Comparison of ENCODE assay signal across 14 mouse cellular contexts in the genomic region with DNA sequence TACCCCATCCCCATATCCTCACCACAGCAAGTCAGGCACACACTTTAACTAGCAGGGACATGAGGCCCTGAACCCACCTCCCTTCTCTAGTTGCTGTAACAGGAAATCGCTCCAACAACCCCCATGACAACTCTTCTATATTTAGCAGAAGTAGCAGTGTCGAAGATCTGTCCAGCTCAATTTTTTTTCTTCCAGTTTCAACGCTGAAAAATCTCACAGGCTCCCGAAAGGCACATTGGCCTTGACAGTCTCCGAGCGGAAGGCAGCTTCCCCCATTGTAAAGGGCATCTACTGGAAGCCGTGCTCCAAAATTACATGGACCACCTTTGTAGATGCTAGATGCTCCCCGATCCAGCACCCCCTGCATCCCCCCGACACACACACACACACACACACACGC.
DNase-seq lines count a peak whose midpoint lies in the region; ATAC-seq and TF ChIP-seq lines count a peak whose summit lies in the region.
"Had no signal": no experiment of that assay in that cellular context is flagged by ENCODE, and none has a peak within 500 bp of the region (broad histone marks: within the 10 kb centered on the region; RNA-seq: fewer than 3 reads in every experiment).

No protein-coding gene starts in this region.

- H3K4me1 ChIP-seq in thymus, adult 2 months (replicated peaks; ENCODE audit: control insufficient read depth, insufficient read depth, low read length), result peaks cover 7% of the 10 kb centered on the region
- H3K4me1 ChIP-seq in heart, embryonic 13.5 days, result peaks cover 38% of the 10 kb centered on the region
- peaks cover 11% of the 10 kb centered on the region for H3K4me1 ChIP-seq in midbrain, embryonic 13.5 days (replicated peaks)
- H3K4me1 ChIP-seq in midbrain, embryonic 14.5 days (ENCODE audit: control insufficient read depth, insufficient read depth, low read length), result no peaks in the 10 kb centered on the region

- 42% methylated on average over 10 of the region's 10 CpGs for whole genome bisulfite sequencing in thymus, adult 2 months
- 28% methylated on average over 10 of the region's 10 CpGs for WGBS in heart, embryonic 13.5 days
- 86% methylated on average over 10 of the region's 10 CpGs for WGBS in midbrain, embryonic 13.5 days
- WGBS in midbrain, embryonic 14.5 days, result 84% methylated on average over 10 of the region's 10 CpGs

- ATAC-seq in heart, embryonic 13.5 days (ENCODE audit: extremely low read depth, insufficient number of reproducible peaks, low FRiP score, low TSS enrichment), result no peak
- no peak for ATAC-seq in midbrain, embryonic 13.5 days
- no peak for ATAC-seq in midbrain, embryonic 14.5 days (ENCODE audit: low FRiP score, low TSS enrichment)
- ATAC-seq: CD4-positive, CD25-positive, alpha-beta regulatory T cell, adult 4 months; forebrain, embryonic 15.5 days had no signal

- no peak overlapping the region for H3K4me3 ChIP-seq in thymus, adult 2 months (ENCODE audit: control insufficient read depth, insufficient read depth, low read length)
- no peak overlapping the region for H3K4me3 ChIP-seq in heart, embryonic 13.5 days
- no peak overlapping the region for H3K4me3 ChIP-seq in midbrain, embryonic 13.5 days (replicated peaks)
- H3K4me3 ChIP-seq in midbrain, embryonic 14.5 days (replicated peaks; ENCODE audit: low read depth, low read length), result no peak overlapping the region
- H3K4me3 ChIP-seq: forebrain, embryonic 15.5 days; hindbrain, embryonic 15.5 days had no signal

- TF ChIP-seq POLR2A in thymus, adult 2 months (IDR thresholded peaks at IDR 0.05; ENCODE audit: control insufficient read depth, extremely low read depth, insufficient read depth, low read length, poor library complexity), result no peak

- peak overlapping the region; percentile 61 for H3K9ac ChIP-seq in heart, embryonic 13.5 days
- no peak overlapping the region for H3K9ac ChIP-seq in midbrain, embryonic 13.5 days (replicated peaks)
- no peak overlapping the region for H3K9ac ChIP-seq in midbrain, embryonic 14.5 days (replicated peaks; ENCODE audit: low read length)
- H3K9ac ChIP-seq: forebrain, embryonic 15.5 days; hindbrain, embryonic 15.5 days; liver, embryonic 14.5 days had no signal

- intact Hi-C loops in heart, postnatal 25 days (cut with DNase I), result no loop called here

- H3K4me2 ChIP-seq in heart, embryonic 13.5 days, result peak overlapping the region; percentile 41
- no peak overlapping the region for H3K4me2 ChIP-seq in midbrain, embryonic 13.5 days (replicated peaks)
- H3K4me2 ChIP-seq in midbrain, embryonic 14.5 days (ENCODE audit: low read length), result no peak overlapping the region
- H3K4me2 ChIP-seq: forebrain, embryonic 15.5 days; hindbrain, embryonic 15.5 days had no signal

- H3K9me3 ChIP-seq in heart, embryonic 13.5 days, result no peaks in the 10 kb centered on the region
- H3K9me3 ChIP-seq in midbrain, embryonic 13.5 days, result no peaks in the 10 kb centered on the region
- H3K9me3 ChIP-seq in midbrain, embryonic 14.5 days (ENCODE audit: control insufficient read depth, low read length), result no peaks in the 10 kb centered on the region
- H3K9me3 ChIP-seq: forebrain, embryonic 15.5 days; hindbrain, embryonic 15.5 days had no signal

- no peaks in the 10 kb centered on the region for H3K27me3 ChIP-seq in thymus, adult 2 months (ENCODE audit: control insufficient read depth, insufficient read depth, low read length)
- no peaks in the 10 kb centered on the region for H3K27me3 ChIP-seq in heart, embryonic 13.5 days (replicated peaks)
- H3K27me3 ChIP-seq in midbrain, embryonic 13.5 days, result no peaks in the 10 kb centered on the region
- no peaks in the 10 kb centered on the region for H3K27me3 ChIP-seq in midbrain, embryonic 14.5 days (ENCODE audit: control insufficient read depth, insufficient read depth, low read length)
- H3K27me3 ChIP-seq: forebrain, embryonic 15.5 days; hindbrain, embryonic 15.5 days had no signal

- DNase-seq in heart, adult 9 months (ENCODE audit: low spot score in 2 of 2), result peak; percentile 10 to 15
- DNase-seq in heart, postnatal 25 days (ENCODE audit: low spot score), result no peak
- peak; percentile 15 for DNase-seq in thymus, postnatal 0 days (ENCODE audit: low spot score)
- DNase-seq in thymus, adult 2 months, result no peak
- no peak for DNase-seq in midbrain, embryonic 14.5 days
- DNase-seq: cerebellum, adult 2 months; gastrocnemius, postnatal 10 days; kidney, adult 2 months had no signal

- TF ChIP-seq CTCF in thymus, adult 2 months (IDR thresholded peaks at IDR 0.05; ENCODE audit: borderline replicate concordance, control insufficient read depth, extremely low read depth, insufficient read depth, low read length, poor library complexity), result no peak

- H3K27ac ChIP-seq in thymus, adult 2 months (ENCODE audit: control insufficient read depth, insufficient read depth, low read length), result no peak overlapping the region
- peak overlapping the region; percentile 57 for H3K27ac ChIP-seq in heart, embryonic 13.5 days (replicated peaks)
- no peak overlapping the region for H3K27ac ChIP-seq in midbrain, embryonic 13.5 days
- no peak overlapping the region for H3K27ac ChIP-seq in midbrain, embryonic 14.5 days (replicated peaks; ENCODE audit: low read depth, low read length)
- H3K27ac ChIP-seq: forebrain, embryonic 15.5 days; hindbrain, embryonic 15.5 days; liver, embryonic 14.5 days had no signal

- H3K36me3 ChIP-seq in thymus, adult 2 months (ENCODE audit: control insufficient read depth, insufficient read depth, low read length), result no peaks in the 10 kb centered on the region
- H3K36me3 ChIP-seq in heart, embryonic 13.5 days, result no peaks in the 10 kb centered on the region
- H3K36me3 ChIP-seq in midbrain, embryonic 13.5 days, result no peaks in the 10 kb centered on the region
- no peaks in the 10 kb centered on the region for H3K36me3 ChIP-seq in midbrain, embryonic 14.5 days (ENCODE audit: control insufficient read depth, insufficient read depth, low read length)
- H3K36me3 ChIP-seq: forebrain, embryonic 15.5 days; hindbrain, embryonic 15.5 days had no signal

Comparison
In these comparisons a context has a peak if more than half of its experiments do, and no peak if none do; other contexts are left out.
1. DNase-seq: peak in heart, adult 9 months (2 of 2) and thymus, postnatal 0 days (single experiment); none in heart, postnatal 25 days (single experiment), thymus, adult 2 months (single experiment) and midbrain, embryonic 14.5 days (single experiment).